8 mouse cellular contexts compared by ENCODE assay signal in the genomic region with DNA sequence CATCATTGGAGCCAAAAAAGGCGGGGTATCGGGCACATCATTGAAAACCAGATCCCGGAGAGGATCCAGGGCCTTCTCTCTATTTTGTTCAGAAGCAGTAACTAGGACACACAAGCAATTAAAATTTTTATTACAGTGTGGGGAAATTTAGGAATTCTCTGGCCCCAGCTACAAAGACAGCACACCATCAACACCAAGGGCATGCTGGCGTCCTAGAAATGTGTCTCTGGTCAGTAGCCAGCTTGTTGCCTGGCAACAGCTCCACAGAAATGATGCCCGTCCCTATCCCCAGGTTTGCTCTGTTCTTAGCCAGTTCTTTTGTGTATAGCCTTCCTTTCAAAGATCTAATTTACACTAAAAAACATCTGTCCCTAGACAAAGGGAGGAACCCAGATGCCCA.
DNase-seq lines count a peak whose midpoint lies in the region; ATAC-seq lines count a peak whose summit lies in the region.

No protein-coding gene starts in this region.

- peak; percentile 5 for DNase-seq in cerebellum, adult 11 months
- peak; percentile 79 for DNase-seq in lung, postnatal 10 days
- no peak for DNase-seq in lung, adult 18-20 months
- peak; percentile 72 to 77 for DNase-seq in cerebellum, postnatal 10 days
- DNase-seq in right cerebral cortex, postnatal 14 days, result peak; percentile 25
- no peak for DNase-seq in kidney, adult 8-10 months
- no peak for DNase-seq in spleen, postnatal 4 days (ENCODE audit: low spot score in 2 of 2)

- ATAC-seq in cerebellum, adult (ENCODE audit: insufficient number of reproducible peaks, low FRiP score, low TSS enrichment), result no peak

Comparison
In these comparisons a context has a peak if more than half of its experiments do, and no peak if none do; other contexts are left out.
1. DNase-seq: peak in cerebellum, adult 11 months (single experiment), lung, postnatal 10 days (single experiment), cerebellum, postnatal 10 days (2 of 2) and right cerebral cortex, postnatal 14 days (single experiment); none in lung, adult 18-20 months (0 of 2), kidney, adult 8-10 months (0 of 2) and spleen, postnatal 4 days (0 of 2).